Mouse (Mus musculus) neural tube, embryonic 10.5 days (tissue): Measurements from ENCODE around the gene Lipt2.

ENCODE experiments used
- DNase-seq: peaks from one replicate; pipeline ENCODE4 v3.0.0-alpha.2; 2017; ENCODE audit warnings: low spot score; ENCODE audit errors: extremely low spot score

The Lipt2 gene

GRCm38 (mm10) chr7:100159105-100159841, at the start of gene Lipt2:
TSS of gene Lipt2 (plus strand) at chr7:100159277.
- peak; percentile 88 for DNase-seq

GRCm38 (mm10) chr7:100111506-100111905, 47.6 kb upstream of the Lipt2 start:
- DNase-seq = no peak

GRCm38 (mm10) chr7:100113821-100114220, 45.3 kb upstream of the Lipt2 start:
- no peak for DNase-seq

GRCm38 (mm10) chr7:100114279-100114678, 44.8 kb upstream of the Lipt2 start:
- DNase-seq = no peak

DNA sequence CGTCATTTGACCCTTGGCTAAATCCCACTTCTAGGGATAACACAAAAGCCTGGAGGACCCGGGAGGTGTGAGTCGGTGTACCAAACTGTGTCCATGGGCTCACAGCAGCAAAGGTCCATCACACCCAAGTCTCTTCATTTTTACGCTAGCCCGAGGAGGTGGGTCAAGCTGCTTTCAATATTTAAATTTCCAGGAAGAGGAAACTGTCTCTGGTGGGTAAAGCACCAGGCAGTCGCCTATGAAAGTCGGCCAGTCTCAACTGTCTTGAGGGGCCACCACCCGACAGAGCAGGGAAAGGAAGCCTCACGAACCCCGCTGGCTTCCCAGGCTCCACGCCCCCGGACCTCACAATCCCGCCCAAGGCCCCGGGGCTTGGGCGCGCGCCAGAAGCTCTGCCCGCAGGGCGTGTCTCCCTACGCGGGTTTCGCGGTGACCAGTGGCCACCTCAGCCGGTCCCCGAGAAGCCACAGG, 38.3 kb upstream of the Lipt2 start:
- no peak for DNase-seq

DNA sequence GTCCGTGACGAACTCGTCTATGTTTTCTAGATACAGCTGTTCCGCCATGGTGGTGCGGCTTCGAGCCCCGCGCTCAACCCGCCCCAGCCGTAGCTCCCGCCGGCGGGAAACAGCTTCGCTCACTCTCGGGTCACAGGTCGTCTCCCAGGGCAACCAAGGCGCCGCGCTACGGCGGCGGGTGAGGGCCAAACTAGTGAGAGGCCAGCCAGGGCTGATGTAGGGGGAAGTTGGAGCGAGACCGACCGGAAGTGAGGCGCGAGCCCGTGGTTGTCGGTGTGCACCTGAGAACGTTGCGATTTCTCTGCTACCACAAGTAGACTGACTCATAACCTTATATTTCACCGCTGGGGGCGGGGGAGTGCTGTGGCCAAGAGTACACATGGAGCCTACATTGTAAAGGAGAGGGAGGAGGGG, 37.7 kb upstream of the Lipt2 start, which contains the start of gene Pold3:
Gene Pold3 (minus strand): TSS at position 190 of the 414 bp plus-strand sequence.
- DNase-seq = peak; percentile 100

- no peak for DNase-seq
These were observed 35.6 kb upstream of the Lipt2 start for GRCm38 (mm10) chr7:100123486-100123885.

DNA sequence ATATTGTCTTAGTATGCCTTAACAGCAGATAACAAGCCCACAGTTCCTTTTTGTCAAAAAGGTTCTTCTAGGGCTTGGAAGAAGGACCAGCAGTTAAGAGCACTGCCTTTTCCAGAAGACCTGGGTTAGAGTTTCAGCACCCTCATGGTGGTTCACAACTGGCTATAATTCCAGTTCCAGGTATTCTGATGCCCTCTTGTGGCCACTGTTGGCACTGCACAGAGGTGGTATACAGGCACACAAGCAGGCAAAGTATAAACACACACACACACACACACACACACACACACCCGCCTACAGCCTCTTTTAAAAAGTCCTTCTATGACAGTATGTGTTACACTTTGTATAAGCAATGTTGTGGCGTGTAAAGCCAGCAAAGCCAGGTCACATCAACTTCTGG, 34.9 kb upstream of the Lipt2 start:
- DNase-seq = peak; percentile 44

DNA sequence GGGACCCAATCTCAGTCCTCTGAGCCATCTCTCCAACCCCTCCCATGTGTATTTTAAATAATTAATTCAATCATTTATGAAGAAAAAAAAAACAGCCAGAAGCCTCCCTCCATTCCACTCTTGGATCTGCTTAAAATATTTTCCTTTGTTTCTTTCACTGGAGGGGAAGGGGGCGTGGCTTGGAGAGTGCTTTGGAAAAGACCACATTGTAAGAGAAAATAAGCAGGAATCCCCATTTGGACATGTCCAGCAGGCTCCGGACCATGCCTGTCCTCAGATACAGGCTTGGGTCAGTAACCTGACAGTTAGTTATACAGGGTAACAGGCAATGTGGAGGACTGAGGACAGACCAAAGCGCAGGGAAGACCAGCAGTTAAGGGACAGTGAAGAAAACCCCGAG, 33.9 kb upstream of the Lipt2 start:
- no peak for DNase-seq

- DNase-seq = no peak
These were observed 32.6 kb upstream of the Lipt2 start for GRCm38 (mm10) chr7:100126514-100126913.

DNA sequence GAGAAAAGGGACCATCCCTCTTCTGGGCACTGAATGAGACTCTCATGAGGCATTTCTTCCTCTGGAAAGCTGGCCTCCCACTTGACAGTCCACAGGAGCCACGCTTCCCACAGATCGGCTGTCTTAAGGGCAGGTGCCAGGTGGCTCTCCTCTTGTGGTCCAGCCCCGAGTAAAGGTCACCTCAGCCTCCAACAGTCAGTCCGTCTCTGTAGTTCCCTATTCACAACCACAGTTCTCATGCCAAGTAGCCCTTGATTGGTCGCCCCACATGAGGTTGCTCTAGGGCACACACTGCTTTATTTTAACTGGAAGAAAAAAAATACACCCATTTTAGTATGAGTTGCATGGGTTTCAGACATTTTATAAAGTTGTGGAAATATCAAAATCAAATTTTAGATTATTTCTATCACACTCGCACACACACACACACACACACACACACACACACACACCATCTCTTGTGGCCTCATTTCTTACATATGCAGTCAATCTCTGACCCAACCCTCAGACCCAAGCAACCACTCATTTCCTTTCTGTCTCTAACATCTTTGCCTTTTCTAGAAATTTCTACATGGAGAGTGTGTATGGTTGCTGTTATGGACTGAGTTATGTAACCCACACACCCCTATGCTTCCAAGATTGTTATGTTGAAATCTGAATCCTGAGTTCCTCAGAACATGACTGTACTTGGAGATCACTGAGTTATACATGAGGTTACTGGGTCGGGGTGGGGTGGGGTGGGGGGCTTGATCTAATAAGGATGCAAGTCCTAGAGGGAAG, 30.6 kb upstream of the Lipt2 start:
- no peak for DNase-seq

DNA sequence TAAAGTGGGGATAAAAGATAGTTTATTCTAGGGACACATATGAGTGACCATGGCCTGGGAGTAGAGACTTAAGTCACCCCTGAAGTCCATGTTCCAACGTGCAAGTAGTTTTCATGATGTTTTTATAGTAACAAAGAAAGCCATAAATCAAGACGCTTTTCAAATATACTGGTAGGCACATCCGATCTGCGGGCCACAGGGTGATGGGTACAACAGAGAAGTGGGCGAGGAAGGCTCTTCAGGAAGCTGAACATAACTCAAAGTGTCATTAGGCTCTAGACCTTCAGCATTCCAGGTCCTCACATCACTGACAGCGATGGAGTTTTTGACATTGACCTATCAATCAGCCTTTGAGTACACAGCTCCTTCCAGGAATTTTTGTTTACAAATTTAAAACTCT, 28.5 kb upstream of the Lipt2 start:
- DNase-seq = no peak

- DNase-seq = no peak
These were observed 26.7 kb upstream of the Lipt2 start for GRCm38 (mm10) chr7:100132379-100132778.

DNA sequence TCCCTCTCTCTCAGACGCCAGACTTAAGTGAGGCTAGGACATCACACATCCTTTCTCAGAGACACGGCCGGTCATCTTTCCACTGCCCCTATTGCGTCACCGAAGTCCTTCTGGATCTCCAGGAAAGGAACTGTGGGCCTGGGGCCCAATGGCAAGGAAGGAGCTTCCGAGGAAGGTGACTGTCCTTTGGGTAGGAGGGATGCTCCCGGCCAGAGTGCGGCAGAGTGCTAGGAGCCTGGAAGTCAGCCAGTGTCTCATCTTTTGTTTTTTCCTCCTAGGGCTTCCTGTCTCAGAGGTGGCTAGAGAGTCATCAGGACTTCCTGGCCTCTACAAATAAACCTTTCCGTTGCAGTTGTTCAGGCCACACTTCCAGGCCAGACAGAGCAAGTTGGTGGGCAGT, 22.0 kb upstream of the Lipt2 start:
- no peak for DNase-seq

DNA sequence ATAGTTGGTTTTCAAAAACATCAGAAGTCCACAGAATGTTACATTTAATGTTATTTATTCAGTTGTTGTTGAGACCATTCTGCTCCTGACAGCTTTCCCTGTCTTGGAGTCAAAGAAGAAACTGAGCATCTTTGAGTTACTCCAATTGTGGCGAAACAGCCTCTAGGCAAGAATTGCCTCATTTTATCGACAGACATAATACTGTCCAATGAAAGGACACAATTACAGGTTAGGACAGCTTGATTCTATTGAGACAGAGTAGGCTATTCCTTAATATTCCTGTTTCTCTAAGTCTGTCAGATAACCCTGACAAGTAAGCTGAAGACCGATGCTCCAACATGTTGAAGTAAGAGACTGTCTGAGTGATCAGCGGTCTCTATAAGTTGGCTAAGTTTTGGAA, 21.0 kb upstream of the Lipt2 start:
- no peak for DNase-seq

DNA sequence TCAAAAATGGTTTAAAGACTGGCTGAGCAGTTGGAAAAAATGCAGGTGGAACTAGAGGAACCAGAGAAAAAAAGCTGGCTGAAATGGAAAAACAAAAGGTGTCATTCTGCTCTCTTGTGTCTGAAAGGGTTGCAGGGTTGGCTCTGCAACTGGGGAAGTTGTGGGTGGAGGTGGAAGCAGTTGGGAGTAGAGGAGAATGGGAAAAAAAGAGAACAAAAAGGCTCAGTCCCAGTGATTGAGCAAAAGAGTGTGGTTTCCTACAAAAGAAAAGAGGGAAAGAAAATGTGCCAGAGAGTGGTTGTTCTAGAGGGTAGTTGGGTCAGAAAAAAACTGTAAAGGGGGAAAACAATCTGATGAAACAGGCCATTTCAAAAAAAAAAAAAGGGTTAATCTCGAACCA, 18.5 kb upstream of the Lipt2 start:
- DNase-seq = no peak

- no peak for DNase-seq
These were observed 10.5 kb upstream of the Lipt2 start for GRCm38 (mm10) chr7:100148586-100148985.

GRCm38 (mm10) chr7:100150086-100150485, 9.0 kb upstream of the Lipt2 start:
- DNase-seq = no peak

- no peak for DNase-seq
These were observed 8.5 kb upstream of the Lipt2 start for GRCm38 (mm10) chr7:100150626-100151025.

- no peak for DNase-seq
These were observed 1.4 kb upstream of the Lipt2 start for GRCm38 (mm10) chr7:100157669-100158068.

GRCm38 (mm10) chr7:100160006-100160405, 929 bp downstream of the Lipt2 start:
- peak; percentile 24 for DNase-seq

- DNase-seq = no peak
These were observed 4.4 kb downstream of the Lipt2 start for GRCm38 (mm10) chr7:100163506-100163905.

- no peak for DNase-seq
These were observed 9.6 kb downstream of the Lipt2 start for GRCm38 (mm10) chr7:100168654-100169053.
